Mouse (Mus musculus): ENCODE measurements around the gene Tsc22d3.

DNA sequence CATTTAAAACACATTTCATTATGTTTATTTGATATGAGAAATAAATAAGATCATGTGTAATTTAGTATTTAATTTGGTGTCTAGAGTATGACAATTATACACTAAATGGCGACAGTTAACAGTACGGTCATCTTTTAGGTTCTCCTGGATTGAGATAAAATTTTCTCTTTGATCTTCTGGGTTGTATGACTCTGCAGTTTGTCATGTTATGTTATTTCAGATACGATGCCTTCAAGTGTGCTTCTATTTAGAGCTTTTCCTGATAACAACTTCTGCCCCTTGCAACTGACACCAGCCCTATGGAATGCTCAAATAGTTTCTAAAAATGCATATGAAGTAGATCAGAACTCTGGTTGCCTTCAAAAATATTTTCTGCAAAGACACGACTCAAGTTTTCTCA, 9.5 kb upstream of the Tsc22d3 start:
- TF ChIP-seq CTCF (IDR thresholded peaks at IDR 0.05; ENCODE audit: low read depth) (no peak), EP300 (IDR thresholded peaks at IDR 0.05; ENCODE audit: low read depth) (no peak)

Measured in liver, postnatal 0 days (tissue).